Mouse (Mus musculus) midbrain, embryonic 12.5 days (tissue): ENCODE measurements around the gene Dpysl4. TPM values are rescaled to one million over a fixed set of nuclear protein-coding genes. Genes with fewer than 3 reads are reported as not detected.

Source experiments
- polyA plus RNA-seq: library from polyadenylated mRNA; unstranded; fragments of >200 nt; fragmentation: Nextera tagmentation; extraction: Ambion mirVana; gene quantifications from 2 replicates; pipeline ENCODE4 v1.2.1, GENCODE M21; 2016

The Dpysl4 gene
- polyA plus RNA-seq, 1 experiment from 2014 or later: 220 TPM

Other genes starting within 250 kb of the Dpysl4 start
- gene Ppp2r2d, start 239.9 kb upstream of the Dpysl4 start, polyA plus RNA-seq: 69.4 and 74.9 TPM in 2 replicates
- 14.4 and 14.9 TPM in 2 replicates for gene Mapk1ip1, start 239.7 kb upstream of the Dpysl4 start, polyA plus RNA-seq
- gene Bnip3, start 176.5 kb upstream of the Dpysl4 start, polyA plus RNA-seq: 61.5 and 66.6 TPM in 2 replicates
- 0.83 and 1.2 TPM in 2 replicates for gene Jakmip3, start 145.3 kb upstream of the Dpysl4 start, polyA plus RNA-seq
- gene Lrrc27, start 127.0 kb downstream of the Dpysl4 start, polyA plus RNA-seq: 4.8 and 5.8 TPM in 2 replicates
- 0.66 and 1.0 TPM in 2 replicates for gene Stk32c, start 127.3 kb downstream of the Dpysl4 start, polyA plus RNA-seq
- gene Pwwp2b, start 162.5 kb downstream of the Dpysl4 start, polyA plus RNA-seq: 3.4 and 3.9 TPM in 2 replicates